Mouse (Mus musculus): ENCODE data around the gene Thra. TPM values are rescaled to one million over a fixed set of nuclear protein-coding genes. Genes with fewer than 3 reads are reported as not detected.

Gene Thra
- total and polyA plus RNA-seq, 2 experiments from 2014 or later, result 44.0 to 234 TPM

GRCm38 (mm10) chr11:98774582-98775347 lies 34.3 kb downstream of the Thra start, which contains the start of gene Nr1d1:
Nr1d1 (minus strand) TSS chr11:98775333.
- Histone ChIP-seq H3K9me3 (replicated peaks; ENCODE audit: control insufficient read depth, low read length) (no peaks in the 10 kb centered on the region), H3K4me3 (ENCODE audit: low read depth, low read length) (peak within 1 kb of the TSS; percentile 71), H3K27me3 (ENCODE audit: control insufficient read depth, insufficient read depth, low read length) (no peaks in the 10 kb centered on the region), H3K9ac (replicated peaks; ENCODE audit: low read depth, low read length) (peak within 1 kb of the TSS; percentile 89), H3K4me2 (ENCODE audit: low read depth, low read length) (peak within 1 kb of the TSS; percentile 82), H3K36me3 (replicated peaks; ENCODE audit: control insufficient read depth, insufficient read depth, low read length) (peaks cover 21% of the 10 kb centered on the region), H3K27ac (ENCODE audit: low read depth) (peak within 1 kb of the TSS; percentile 98), H3K4me1 (ENCODE audit: control insufficient read depth, insufficient read depth) (peaks cover 48% of the 10 kb centered on the region)
- TF ChIP-seq EP300 (IDR thresholded peaks at IDR 0.05; ENCODE audit: low read depth) (no peak; the same call in 1 of the 2 replicates), CTCF (IDR thresholded peaks at IDR 0.05; ENCODE audit: low read depth) (no peak)
- ATAC-seq (ENCODE audit: insufficient read depth, low read depth) (no peak), DNase-seq (ENCODE audit: low spot score) (no peak)
- WGBS, result under 1% methylated on average over 22 of the region's 22 CpGs

DNA sequence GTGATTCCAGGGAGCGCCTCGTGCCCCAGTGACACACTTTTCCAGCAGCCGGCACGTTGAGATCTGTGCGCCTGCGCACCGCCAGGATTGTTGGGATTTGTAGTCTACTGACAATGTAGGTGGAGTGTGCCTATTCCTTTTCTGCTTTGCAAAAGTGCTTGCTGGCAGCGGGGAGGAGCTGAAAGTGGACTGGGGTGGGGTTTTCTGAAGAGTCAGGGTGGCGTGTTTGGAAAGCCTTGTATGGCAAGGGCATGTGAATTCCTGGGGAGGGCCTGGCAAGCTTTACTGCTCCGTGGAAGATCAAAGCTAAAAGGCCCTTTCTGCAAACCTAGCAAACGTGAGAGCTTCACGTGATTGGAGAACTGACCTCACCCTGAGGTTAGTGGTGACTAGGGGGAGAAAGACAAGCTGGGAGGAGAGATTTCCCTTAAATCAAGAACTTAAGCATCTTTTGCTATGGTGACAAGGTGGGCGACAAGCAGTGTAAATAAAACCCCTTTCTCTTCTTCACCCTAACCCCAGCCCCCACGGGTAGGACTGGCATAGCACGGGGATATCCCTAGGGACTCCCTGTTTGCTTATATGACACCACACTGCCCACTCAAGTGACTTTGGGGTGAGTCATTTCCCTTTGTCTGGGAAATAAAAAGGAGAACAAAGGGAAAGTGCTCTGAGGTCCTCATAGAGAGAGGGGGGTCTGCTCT lies 35.1 kb downstream of the Thra start:
- ATAC-seq (ENCODE audit: insufficient read depth, low read depth) (peak; percentile 64), DNase-seq (ENCODE audit: low spot score) (peak; percentile 99)
- Histone ChIP-seq H3K4me3 (ENCODE audit: low read depth, low read length) (peak overlapping the region; percentile 71), H3K36me3 (replicated peaks; ENCODE audit: control insufficient read depth, insufficient read depth, low read length) (peaks cover 14% of the 10 kb centered on the region), H3K27ac (ENCODE audit: low read depth) (peak overlapping the region; percentile 98), H3K9ac (replicated peaks; ENCODE audit: low read depth, low read length) (peak overlapping the region; percentile 40), H3K27me3 (ENCODE audit: control insufficient read depth, insufficient read depth, low read length) (no peaks in the 10 kb centered on the region), H3K4me1 (ENCODE audit: control insufficient read depth, insufficient read depth) (peaks cover 40% of the 10 kb centered on the region), H3K9me3 (replicated peaks; ENCODE audit: control insufficient read depth, low read length) (no peaks in the 10 kb centered on the region), H3K4me2 (ENCODE audit: low read depth, low read length) (peak overlapping the region; percentile 82)
- WGBS, result under 1% methylated on average over 15 of the region's 15 CpGs
- TF ChIP-seq CTCF (IDR thresholded peaks at IDR 0.05; ENCODE audit: low read depth), result no peak
- TF ChIP-seq EP300 (IDR thresholded peaks at IDR 0.05; ENCODE audit: low read depth), result peak; percentile 88

DNA sequence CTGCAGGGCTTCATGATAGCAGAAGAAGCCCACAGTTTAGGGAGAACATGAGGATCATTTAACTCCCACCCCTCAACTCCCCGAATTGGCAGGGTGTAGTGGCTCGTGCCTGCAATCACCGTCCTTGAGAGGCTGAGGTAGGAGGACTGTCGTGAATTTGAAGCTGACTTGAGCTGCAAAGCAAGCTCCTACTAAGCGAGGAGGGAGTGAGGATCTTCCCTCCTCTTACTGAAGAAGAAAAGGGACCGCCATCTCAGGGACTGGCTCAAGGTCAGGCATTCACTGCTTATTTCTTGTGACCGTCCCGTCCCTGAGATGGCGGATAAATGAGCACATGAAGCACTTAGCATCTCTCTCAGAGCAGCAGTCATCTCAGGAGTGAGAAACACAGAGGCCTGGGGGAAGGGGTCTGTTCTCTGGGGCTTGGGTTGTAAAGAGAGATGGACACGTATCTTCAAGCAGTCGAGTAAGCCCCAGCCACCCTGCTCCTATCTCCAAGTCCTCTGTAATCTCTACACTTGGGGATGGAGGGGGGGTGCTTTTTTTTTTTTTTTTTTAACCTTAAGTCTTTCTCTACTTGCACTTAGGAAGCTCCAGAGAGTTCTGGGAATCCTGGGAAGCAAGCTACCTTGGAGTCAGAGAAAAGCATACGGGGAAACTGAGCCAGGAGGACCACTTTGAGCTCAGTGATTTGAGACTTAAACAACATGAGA lies 35.8 kb downstream of the Thra start:
- H3K9ac ChIP-seq (replicated peaks; ENCODE audit: low read depth, low read length), result peak overlapping the region; percentile 40
- peaks cover 6% of the 10 kb centered on the region for H3K36me3 ChIP-seq (replicated peaks; ENCODE audit: control insufficient read depth, insufficient read depth, low read length)
- no peaks in the 10 kb centered on the region for H3K27me3 ChIP-seq (ENCODE audit: control insufficient read depth, insufficient read depth, low read length)
- no peak for ATAC-seq (ENCODE audit: insufficient read depth, low read depth)
- DNase-seq (ENCODE audit: low spot score), result no peak
- no peaks in the 10 kb centered on the region for H3K9me3 ChIP-seq (replicated peaks; ENCODE audit: control insufficient read depth, low read length)
- peak overlapping the region; percentile 82 for H3K4me2 ChIP-seq (ENCODE audit: low read depth, low read length)
- H3K4me1 ChIP-seq (ENCODE audit: control insufficient read depth, insufficient read depth), result peaks cover 37% of the 10 kb centered on the region
- H3K4me3 ChIP-seq (ENCODE audit: low read depth, low read length), result peak overlapping the region; percentile 71
- peak overlapping the region; percentile 98 for H3K27ac ChIP-seq (ENCODE audit: low read depth)
- 17% methylated on average over 12 of the region's 12 CpGs for WGBS
- TF ChIP-seq CTCF (IDR thresholded peaks at IDR 0.05; ENCODE audit: low read depth) (no peak), EP300 (IDR thresholded peaks at IDR 0.05; ENCODE audit: low read depth) (no peak; the same call in 1 of the 2 replicates)

DNA sequence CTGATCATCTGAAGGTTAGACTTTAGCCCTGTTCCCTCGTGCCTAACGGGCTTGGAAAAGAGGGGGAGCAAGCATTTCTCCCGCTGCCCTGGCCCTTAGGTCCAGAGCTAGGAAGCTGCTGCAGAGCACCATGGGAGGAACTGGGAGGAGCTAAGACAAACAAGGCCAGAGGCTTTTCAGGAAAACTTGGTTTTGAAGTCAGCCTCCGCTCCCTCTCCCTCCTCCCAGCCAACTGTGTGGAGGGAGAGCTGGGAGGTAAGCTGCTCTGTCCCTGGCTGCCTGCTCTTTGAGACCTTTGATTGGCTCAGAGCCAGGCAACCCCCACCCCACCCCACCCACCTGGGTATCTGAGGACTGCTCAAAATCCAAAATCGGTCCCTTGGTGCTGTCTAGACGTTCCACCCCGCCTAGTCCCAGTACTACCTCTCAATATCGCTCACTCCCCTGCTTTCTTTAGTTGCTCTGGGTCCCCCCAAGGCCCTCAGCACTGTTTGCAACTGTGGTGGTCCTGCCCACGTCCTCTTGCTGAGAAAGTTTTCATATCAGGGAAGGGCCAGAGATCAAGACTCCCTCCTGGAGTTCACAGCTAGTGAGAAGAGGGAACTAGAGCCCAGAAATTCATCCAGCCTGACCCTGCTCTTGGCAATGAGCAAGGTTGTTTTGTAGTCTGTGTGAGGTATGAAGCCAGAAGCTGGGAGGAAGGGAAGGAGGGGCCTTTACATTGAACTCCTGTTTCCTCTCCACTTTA lies 36.6 kb downstream of the Thra start:
- H3K4me2 ChIP-seq (ENCODE audit: low read depth, low read length), result peak overlapping the region; percentile 82
- TF ChIP-seq EP300 (IDR thresholded peaks at IDR 0.05; ENCODE audit: low read depth) (no peak), CTCF (IDR thresholded peaks at IDR 0.05; ENCODE audit: low read depth) (no peak)
- no peaks in the 10 kb centered on the region for H3K9me3 ChIP-seq (replicated peaks; ENCODE audit: control insufficient read depth, low read length)
- no peak for ATAC-seq (ENCODE audit: insufficient read depth, low read depth)
- 26% methylated on average over 9 of the region's 9 CpGs for WGBS
- peaks cover 35% of the 10 kb centered on the region for H3K4me1 ChIP-seq (ENCODE audit: control insufficient read depth, insufficient read depth)
- H3K36me3 ChIP-seq (replicated peaks; ENCODE audit: control insufficient read depth, insufficient read depth, low read length), result no peaks in the 10 kb centered on the region
- no peaks in the 10 kb centered on the region for H3K27me3 ChIP-seq (ENCODE audit: control insufficient read depth, insufficient read depth, low read length)
- H3K9ac ChIP-seq (replicated peaks; ENCODE audit: low read depth, low read length), result peak overlapping the region; percentile 40
- peak overlapping the region; percentile 98 for H3K27ac ChIP-seq (ENCODE audit: low read depth)
- no peak overlapping the region for H3K4me3 ChIP-seq (ENCODE audit: low read depth, low read length)
- no peak for DNase-seq (ENCODE audit: low spot score)

DNA sequence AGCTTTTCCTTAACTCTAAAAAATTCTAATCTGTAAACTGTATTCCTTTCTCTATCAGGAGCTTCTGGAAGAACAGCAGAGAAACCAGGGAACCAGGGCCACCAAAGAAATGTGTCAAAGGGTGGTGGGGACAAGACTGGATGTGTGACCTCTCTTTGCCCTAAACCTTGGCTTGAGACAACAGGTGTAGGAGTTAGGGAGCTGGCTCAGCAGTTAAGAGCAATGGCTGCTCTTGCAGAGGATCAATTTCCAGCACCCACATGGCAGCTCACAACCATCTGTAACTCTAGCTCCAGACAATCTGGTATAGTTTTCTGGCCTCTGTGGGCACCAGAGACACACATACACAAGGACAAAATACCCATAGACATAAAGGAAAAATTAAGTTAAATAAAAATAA lies 37.5 kb downstream of the Thra start:
- Histone ChIP-seq H3K36me3 (replicated peaks; ENCODE audit: control insufficient read depth, insufficient read depth, low read length) (no peaks in the 10 kb centered on the region), H3K4me1 (ENCODE audit: control insufficient read depth, insufficient read depth) (peaks cover 44% of the 10 kb centered on the region), H3K27me3 (ENCODE audit: control insufficient read depth, insufficient read depth, low read length) (no peaks in the 10 kb centered on the region), H3K4me3 (ENCODE audit: low read depth, low read length) (no peak overlapping the region), H3K9me3 (replicated peaks; ENCODE audit: control insufficient read depth, low read length) (no peaks in the 10 kb centered on the region), H3K4me2 (ENCODE audit: low read depth, low read length) (no peak overlapping the region), H3K9ac (replicated peaks; ENCODE audit: low read depth, low read length) (no peak overlapping the region), H3K27ac (ENCODE audit: low read depth) (peak overlapping the region; percentile 98)
- no peak for DNase-seq (ENCODE audit: low spot score)
- TF ChIP-seq CTCF (IDR thresholded peaks at IDR 0.05; ENCODE audit: low read depth) (no peak), EP300 (IDR thresholded peaks at IDR 0.05; ENCODE audit: low read depth) (no peak)
- ATAC-seq (ENCODE audit: insufficient read depth, low read depth), result no peak
